In the genomic region with DNA sequence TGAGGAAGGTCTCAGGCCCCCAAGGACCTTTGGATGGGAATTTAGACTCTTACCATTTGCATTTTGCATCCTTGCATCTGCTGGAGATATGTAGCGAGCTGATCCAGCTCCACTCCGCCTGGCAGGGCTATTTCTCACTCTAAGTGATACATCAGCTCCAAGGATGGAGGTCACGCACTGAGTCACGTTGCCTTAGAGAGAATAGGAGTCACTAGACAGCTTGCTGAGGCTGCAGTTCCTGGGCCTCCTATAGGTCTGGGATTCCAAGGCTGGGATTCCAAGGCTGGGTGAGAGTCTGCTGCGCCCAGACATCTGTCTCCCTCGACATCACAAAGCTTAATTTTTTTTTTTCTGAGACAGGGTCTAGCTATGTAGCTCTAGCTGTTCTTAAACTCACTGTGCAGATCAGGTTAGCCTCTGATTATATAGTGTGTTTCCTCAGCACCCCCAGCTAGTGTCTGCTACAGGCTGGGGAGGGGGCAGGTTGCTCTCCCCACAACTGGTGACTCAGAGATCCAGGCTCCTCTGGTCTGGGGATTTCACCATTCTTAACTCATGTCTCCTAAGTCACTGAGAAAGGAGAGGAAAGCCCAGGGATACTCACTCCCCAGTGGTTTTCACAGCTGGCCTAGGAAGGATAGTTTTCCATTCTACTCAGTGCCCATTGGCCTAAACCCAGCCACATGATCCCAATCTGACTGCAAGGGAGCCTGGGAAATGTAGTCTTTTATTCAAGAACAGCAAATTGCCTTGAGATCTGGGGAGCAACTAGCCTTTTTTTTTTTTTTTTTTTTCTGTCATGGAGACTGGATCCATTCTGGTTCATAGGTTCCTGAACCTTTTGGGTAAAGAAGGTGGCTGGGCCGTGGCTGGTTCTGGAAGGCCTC, we compare ENCODE assay signal across 8 mouse cellular contexts.
DNase-seq lines count a peak whose midpoint lies in the region; ATAC-seq and TF ChIP-seq lines count a peak whose summit lies in the region.

No protein-coding gene starts in this region.

- no peak overlapping the region for H3K27ac ChIP-seq in lung, postnatal 0 days (ENCODE audit: low read length)
- H3K27ac ChIP-seq in hindbrain, embryonic 13.5 days, result no peak overlapping the region

- no peak overlapping the region for H3K4me3 ChIP-seq in lung, postnatal 0 days (ENCODE audit: low read depth, low read length)
- no peak overlapping the region for H3K4me3 ChIP-seq in hindbrain, embryonic 13.5 days

- peak; percentile 70 for DNase-seq in embryo, embryonic 10 days (ENCODE audit: low spot score)
- no peak for DNase-seq in embryo, embryonic 9.5 days (ENCODE audit: extremely low spot score)
- DNase-seq in lung, postnatal 0 days (ENCODE audit: low spot score), result no peak
- DNase-seq in lung, adult 18-20 months, result no peak
- DNase-seq in retina, postnatal 7 days (ENCODE audit: low read depth, low spot score), result peak; percentile 11
- no peak for DNase-seq in cerebellum, postnatal 25 days
- DNase-seq in gastrocnemius, postnatal 10 days, result no peak

- no peak for TF ChIP-seq EP300 in lung, postnatal 0 days (IDR thresholded peaks at IDR 0.05)

- H3K4me2 ChIP-seq in lung, postnatal 0 days (replicated peaks; ENCODE audit: low read depth, low read length), result no peak overlapping the region
- H3K4me2 ChIP-seq in hindbrain, embryonic 13.5 days, result no peak overlapping the region

- 66% methylated on average over 7 of the region's 7 CpGs for WGBS in lung, postnatal 0 days
- WGBS in hindbrain, embryonic 13.5 days, result 75% methylated on average over 7 of the region's 7 CpGs

- no peaks in the 10 kb centered on the region for H3K4me1 ChIP-seq in lung, postnatal 0 days (ENCODE audit: insufficient read depth, low read depth, low read length)
- H3K4me1 ChIP-seq in hindbrain, embryonic 13.5 days (replicated peaks), result peaks cover 43% of the 10 kb centered on the region

- no peaks in the 10 kb centered on the region for H3K9me3 ChIP-seq in lung, postnatal 0 days (ENCODE audit: low read length)
- H3K9me3 ChIP-seq in hindbrain, embryonic 13.5 days, result no peaks in the 10 kb centered on the region

- H3K9ac ChIP-seq in lung, postnatal 0 days (replicated peaks; ENCODE audit: low read depth), result no peak overlapping the region
- no peak overlapping the region for H3K9ac ChIP-seq in hindbrain, embryonic 13.5 days

- TF ChIP-seq CTCF in lung, postnatal 0 days (IDR thresholded peaks at IDR 0.05), result no peak

- H3K27me3 ChIP-seq in lung, postnatal 0 days (replicated peaks; ENCODE audit: insufficient read depth, low read length), result no peaks in the 10 kb centered on the region
- peaks cover 13% of the 10 kb centered on the region for H3K27me3 ChIP-seq in hindbrain, embryonic 13.5 days

- no peaks in the 10 kb centered on the region for H3K36me3 ChIP-seq in lung, postnatal 0 days (ENCODE audit: insufficient read depth, low read length)
- H3K36me3 ChIP-seq in hindbrain, embryonic 13.5 days, result no peaks in the 10 kb centered on the region

- ATAC-seq in lung, postnatal 0 days, result 0 out of 2 replicates have a peak, but pooled peaks have one; percentile 35
- ATAC-seq in hindbrain, embryonic 13.5 days (ENCODE audit: low FRiP score), result peak; percentile 65

Comparison
In these comparisons a context has a peak if more than half of its experiments do, and no peak if none do; other contexts are left out.
1. DNase-seq: peak in embryo, embryonic 10 days (single experiment) and retina, postnatal 7 days (single experiment); none in embryo, embryonic 9.5 days (single experiment), lung, postnatal 0 days (single experiment), lung, adult 18-20 months (0 of 2), cerebellum, postnatal 25 days (0 of 2) and gastrocnemius, postnatal 10 days (single experiment).